Mouse (Mus musculus): Measurements from ENCODE around the gene Bri3. TPM values are rescaled to one million over a fixed set of nuclear protein-coding genes. Genes with fewer than 3 reads are reported as not detected.
A peak's percentile ranks its signal among the peaks of the same experiment; 100 is the strongest.
"Not testable (repeated sequence)": the region's sequence is repeated elsewhere in the genome, so short reads cannot be mapped to it uniquely, and the experiment has no call there.

Gene Bri3
- polyA plus RNA-seq, 1 experiment from 2014 or later = 128 TPM

DNA sequence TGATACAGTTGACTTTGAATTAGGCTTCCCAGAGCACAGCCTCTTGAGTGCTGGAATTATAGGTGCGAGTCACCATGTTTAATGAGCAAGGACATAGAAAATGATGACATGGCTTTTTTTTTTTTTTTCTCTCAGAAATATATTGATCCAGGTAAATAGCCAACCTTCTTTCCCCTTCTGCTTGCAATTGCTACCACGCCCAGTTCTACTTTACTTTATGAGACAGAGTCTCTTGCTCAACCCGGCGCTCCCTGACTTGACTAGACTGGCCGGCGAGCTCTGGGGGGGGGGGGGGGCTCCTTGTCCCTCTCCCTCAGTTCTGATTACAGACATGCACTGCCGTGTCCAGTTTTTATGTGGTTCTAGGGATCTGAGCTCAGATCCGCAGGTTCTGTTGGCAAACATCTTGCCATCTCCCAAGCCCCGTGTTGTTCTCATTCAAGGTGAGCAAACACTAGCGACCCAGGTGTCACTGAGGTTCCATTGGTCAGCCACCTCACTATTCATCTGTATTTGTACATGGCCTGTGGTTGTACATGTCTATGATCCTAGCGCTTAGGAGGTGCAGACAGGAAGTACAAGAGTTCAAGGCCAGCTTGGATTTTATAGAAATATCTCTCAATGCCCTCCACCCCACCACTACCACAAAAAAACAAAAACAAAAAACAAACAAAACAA, 120.6 kb downstream of the Bri3 start:
- no peak for ATAC-seq (ENCODE audit: insufficient number of reproducible peaks, low FRiP score, low TSS enrichment, low read depth)
- no peak for DNase-seq (ENCODE audit: low spot score)
- no peaks in the 10 kb centered on the region for H3K27me3 ChIP-seq (ENCODE audit: control insufficient read depth, insufficient read depth, low read length)
- no peak overlapping the region for H3K4me3 ChIP-seq (ENCODE audit: low read depth, low read length)
- H3K36me3 ChIP-seq (ENCODE audit: control insufficient read depth, insufficient read depth, low read length) = no peaks in the 10 kb centered on the region
- no peaks in the 10 kb centered on the region for H3K4me1 ChIP-seq (ENCODE audit: control insufficient read depth, insufficient read depth, low read length)
- H3K9me3 ChIP-seq (ENCODE audit: control insufficient read depth, low read length) = no peaks in the 10 kb centered on the region
- H3K27ac ChIP-seq (replicated peaks; ENCODE audit: low read depth, low read length) = no peak overlapping the region
- H3K9ac ChIP-seq (ENCODE audit: low read length) = no peak overlapping the region
- no peak overlapping the region for H3K4me2 ChIP-seq (ENCODE audit: low read depth, severe bottlenecking)
- WGBS = 92% methylated on average over 11 of the region's 11 CpGs

DNA sequence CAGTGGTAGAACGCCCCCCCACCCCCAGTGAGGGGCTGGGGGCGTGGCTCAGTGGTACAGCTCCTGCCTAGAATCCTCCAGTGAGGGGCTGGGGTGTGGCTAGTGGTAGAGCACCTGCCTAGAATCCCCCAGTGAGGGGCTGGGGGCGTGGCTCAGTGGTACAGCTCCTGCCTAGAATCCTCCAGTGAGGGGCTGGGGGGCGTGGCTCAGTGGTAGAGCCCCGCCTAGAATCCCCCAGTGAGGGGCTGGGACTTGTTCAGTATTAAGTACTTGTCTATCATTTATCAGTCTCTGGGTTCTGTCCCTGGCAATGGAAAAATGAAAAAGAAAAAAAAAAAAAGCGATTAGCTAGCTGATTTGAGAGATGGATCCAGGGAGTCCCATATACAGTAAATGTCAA, 122.3 kb downstream of the Bri3 start:
- WGBS = 78% methylated on average over 6 of the region's 6 CpGs
- H3K9me3 ChIP-seq (ENCODE audit: control insufficient read depth, low read length); ATAC-seq (ENCODE audit: insufficient number of reproducible peaks, low FRiP score, low TSS enrichment, low read depth); H3K4me3 ChIP-seq (ENCODE audit: low read depth, low read length); DNase-seq (ENCODE audit: low spot score); H3K9ac ChIP-seq (ENCODE audit: low read length); H3K4me2 ChIP-seq (ENCODE audit: low read depth, severe bottlenecking); H3K27me3 ChIP-seq (ENCODE audit: control insufficient read depth, insufficient read depth, low read length); H3K27ac ChIP-seq (replicated peaks; ENCODE audit: low read depth, low read length); H3K36me3 ChIP-seq (ENCODE audit: control insufficient read depth, insufficient read depth, low read length); H3K4me1 ChIP-seq (ENCODE audit: control insufficient read depth, insufficient read depth, low read length): not testable (repeated sequence)

DNA sequence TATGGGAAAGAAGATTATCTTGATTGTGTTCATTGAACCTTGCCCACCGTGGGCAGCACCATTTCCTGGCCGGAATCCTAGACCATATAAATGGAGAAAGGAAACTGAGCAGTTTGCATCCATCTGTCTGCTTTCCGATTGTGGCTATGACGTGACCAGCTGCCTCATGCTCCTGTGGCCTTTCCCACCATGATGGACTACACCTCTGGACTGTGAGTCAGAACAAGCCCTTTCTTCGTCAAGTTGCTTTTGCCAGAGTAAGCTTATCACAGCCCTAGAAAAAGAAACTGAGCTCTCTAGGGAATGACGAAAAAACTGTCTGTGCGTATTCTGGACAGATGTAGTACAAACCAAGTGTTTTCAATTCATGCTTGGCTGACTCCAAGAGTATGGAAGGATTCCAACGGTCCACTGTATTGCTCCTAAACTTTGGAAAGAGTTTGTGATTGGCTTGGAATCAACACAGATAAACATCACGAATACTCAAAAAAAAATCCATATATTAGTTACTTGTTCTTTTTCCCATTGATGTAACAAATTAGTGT, 124.5 kb downstream of the Bri3 start:
- ATAC-seq (ENCODE audit: insufficient number of reproducible peaks, low FRiP score, low TSS enrichment, low read depth) (no peak), DNase-seq (ENCODE audit: low spot score) (no peak)
- Histone ChIP-seq H3K4me2 (ENCODE audit: low read depth, severe bottlenecking) (no peak overlapping the region), H3K9ac (ENCODE audit: low read length) (no peak overlapping the region), H3K36me3 (ENCODE audit: control insufficient read depth, insufficient read depth, low read length) (no peaks in the 10 kb centered on the region), H3K27me3 (ENCODE audit: control insufficient read depth, insufficient read depth, low read length) (no peaks in the 10 kb centered on the region), H3K9me3 (ENCODE audit: control insufficient read depth, low read length) (no peaks in the 10 kb centered on the region), H3K27ac (replicated peaks; ENCODE audit: low read depth, low read length) (no peak overlapping the region), H3K4me3 (ENCODE audit: low read depth, low read length) (no peak overlapping the region), H3K4me1 (ENCODE audit: control insufficient read depth, insufficient read depth, low read length) (no peaks in the 10 kb centered on the region)
- 89% methylated on average over 9 of the region's 9 CpGs for WGBS

DNA sequence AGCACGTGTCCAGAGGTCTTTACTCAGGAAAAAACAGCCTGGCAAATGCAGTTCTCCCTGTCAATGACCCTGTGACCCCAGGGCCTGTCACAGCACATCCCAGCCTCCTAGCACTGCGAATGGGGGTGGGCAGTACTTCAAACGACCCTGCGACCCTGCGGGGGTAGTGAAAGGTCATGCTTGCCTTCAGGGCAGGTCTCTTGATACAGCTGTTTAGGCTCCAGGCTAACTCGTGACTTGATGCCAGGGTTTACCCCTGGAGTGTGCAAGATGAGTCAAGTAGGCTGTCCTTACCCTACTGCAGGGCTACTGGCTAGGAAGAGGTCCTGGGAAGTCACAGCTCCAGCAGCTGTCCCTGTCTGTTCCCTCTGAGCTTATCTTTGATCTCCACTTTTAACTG, 126.7 kb downstream of the Bri3 start:
- DNase-seq (ENCODE audit: low spot score) (peak; percentile 41), ATAC-seq (ENCODE audit: insufficient number of reproducible peaks, low FRiP score, low TSS enrichment, low read depth) (no peak)
- Histone ChIP-seq H3K9me3 (ENCODE audit: control insufficient read depth, low read length) (no peaks in the 10 kb centered on the region), H3K4me3 (ENCODE audit: low read depth, low read length) (no peak overlapping the region), H3K27ac (replicated peaks; ENCODE audit: low read depth, low read length) (no peak overlapping the region), H3K4me2 (ENCODE audit: low read depth, severe bottlenecking) (no peak overlapping the region), H3K4me1 (ENCODE audit: control insufficient read depth, insufficient read depth, low read length) (no peaks in the 10 kb centered on the region), H3K36me3 (ENCODE audit: control insufficient read depth, insufficient read depth, low read length) (no peaks in the 10 kb centered on the region), H3K27me3 (ENCODE audit: control insufficient read depth, insufficient read depth, low read length) (no peaks in the 10 kb centered on the region), H3K9ac (ENCODE audit: low read length) (no peak overlapping the region)
- WGBS = under 1% methylated on average over 6 of the region's 6 CpGs

DNA sequence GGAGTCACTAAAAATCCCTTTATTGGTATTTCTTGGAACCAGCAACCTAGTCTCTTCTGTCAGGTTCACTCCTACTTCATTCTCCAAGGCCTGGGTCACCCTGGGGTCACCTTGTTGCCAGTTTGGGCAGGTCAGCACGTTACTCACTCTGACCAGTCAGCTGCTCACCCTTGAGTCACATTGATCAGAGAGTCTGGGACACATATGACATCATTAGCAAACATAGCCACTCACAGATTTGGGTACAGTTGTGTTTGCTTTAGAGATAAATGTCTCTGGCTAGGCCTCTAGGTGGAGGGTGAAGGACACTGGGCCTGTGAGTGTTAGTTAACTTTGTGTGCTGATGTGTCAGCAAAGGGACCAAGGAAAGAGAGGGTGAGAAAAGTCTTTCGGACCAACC, 127.9 kb downstream of the Bri3 start:
- Histone ChIP-seq H3K9ac (ENCODE audit: low read length) (no peak overlapping the region), H3K27me3 (ENCODE audit: control insufficient read depth, insufficient read depth, low read length) (no peaks in the 10 kb centered on the region), H3K4me3 (ENCODE audit: low read depth, low read length) (no peak overlapping the region), H3K36me3 (ENCODE audit: control insufficient read depth, insufficient read depth, low read length) (no peaks in the 10 kb centered on the region), H3K4me2 (ENCODE audit: low read depth, severe bottlenecking) (no peak overlapping the region), H3K27ac (replicated peaks; ENCODE audit: low read depth, low read length) (no peak overlapping the region), H3K4me1 (ENCODE audit: control insufficient read depth, insufficient read depth, low read length) (no peaks in the 10 kb centered on the region), H3K9me3 (ENCODE audit: control insufficient read depth, low read length) (no peaks in the 10 kb centered on the region)
- no peak for DNase-seq (ENCODE audit: low spot score)
- 43% methylated on average over 2 of the region's 2 CpGs for WGBS
- no peak for ATAC-seq (ENCODE audit: insufficient number of reproducible peaks, low FRiP score, low TSS enrichment, low read depth)

DNA sequence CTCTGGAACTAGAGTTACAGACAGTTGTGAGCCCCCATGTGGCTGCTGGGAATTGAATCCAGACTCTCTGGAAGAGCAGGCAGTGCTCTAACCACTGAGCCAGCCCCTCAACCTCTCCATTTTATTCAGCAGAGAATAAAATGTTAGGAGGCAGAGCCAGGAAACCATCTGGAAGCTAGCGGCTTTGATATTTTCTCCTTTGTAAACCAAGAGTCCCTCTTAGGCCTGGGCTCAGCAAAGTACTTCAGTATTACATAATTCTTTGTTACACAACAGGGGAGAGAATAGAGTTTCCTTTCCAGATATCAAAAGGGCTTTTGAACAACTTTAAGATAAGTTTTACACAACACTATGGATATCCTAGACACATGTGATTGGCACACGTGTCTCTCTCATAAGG, 128.6 kb downstream of the Bri3 start:
- DNase-seq (ENCODE audit: low spot score) (no peak), ATAC-seq (ENCODE audit: insufficient number of reproducible peaks, low FRiP score, low TSS enrichment, low read depth) (no peak)
- Histone ChIP-seq H3K36me3 (ENCODE audit: control insufficient read depth, insufficient read depth, low read length) (no peaks in the 10 kb centered on the region), H3K4me1 (ENCODE audit: control insufficient read depth, insufficient read depth, low read length) (no peaks in the 10 kb centered on the region), H3K27ac (replicated peaks; ENCODE audit: low read depth, low read length) (no peak overlapping the region), H3K27me3 (ENCODE audit: control insufficient read depth, insufficient read depth, low read length) (no peaks in the 10 kb centered on the region), H3K9me3 (ENCODE audit: control insufficient read depth, low read length) (no peaks in the 10 kb centered on the region), H3K4me3 (ENCODE audit: low read depth, low read length) (no peak overlapping the region), H3K4me2 (ENCODE audit: low read depth, severe bottlenecking) (no peak overlapping the region), H3K9ac (ENCODE audit: low read length) (no peak overlapping the region)
- WGBS = 83% methylated on average over 2 of the region's 2 CpGs

DNA sequence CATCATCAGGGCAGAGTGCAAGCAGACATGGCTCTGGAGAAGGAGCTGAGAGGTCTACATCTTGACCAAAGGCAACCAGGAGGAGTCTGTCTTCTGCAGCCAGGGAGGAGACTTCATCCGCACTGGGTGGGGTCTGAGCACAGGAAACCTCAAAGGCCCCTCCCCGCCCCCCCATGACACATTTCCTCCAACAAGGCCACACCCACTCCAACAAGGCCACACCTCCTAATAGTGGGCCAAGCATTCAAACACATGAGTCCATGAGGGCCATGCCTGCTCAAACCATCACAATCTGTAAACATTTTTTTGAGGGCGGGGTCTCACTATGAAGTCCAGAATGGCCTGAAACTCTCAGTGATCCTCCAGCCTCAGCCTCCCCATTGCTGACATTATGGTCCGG, 135.2 kb downstream of the Bri3 start:
- Histone ChIP-seq H3K4me1 (ENCODE audit: control insufficient read depth, insufficient read depth, low read length) (no peaks in the 10 kb centered on the region), H3K9me3 (ENCODE audit: control insufficient read depth, low read length) (no peaks in the 10 kb centered on the region; the same call in 1 of the 2 replicates), H3K36me3 (ENCODE audit: control insufficient read depth, insufficient read depth, low read length) (no peaks in the 10 kb centered on the region), H3K4me2 (ENCODE audit: low read depth, severe bottlenecking) (no peak overlapping the region), H3K4me3 (ENCODE audit: low read depth, low read length) (no peak overlapping the region), H3K27me3 (ENCODE audit: control insufficient read depth, insufficient read depth, low read length) (no peaks in the 10 kb centered on the region), H3K27ac (replicated peaks; ENCODE audit: low read depth, low read length) (no peak overlapping the region), H3K9ac (ENCODE audit: low read length) (no peak overlapping the region)
- ATAC-seq (ENCODE audit: insufficient number of reproducible peaks, low FRiP score, low TSS enrichment, low read depth) (no peak), DNase-seq (ENCODE audit: low spot score) (no peak)
- 91% methylated on average over 4 of the region's 4 CpGs for WGBS

DNA sequence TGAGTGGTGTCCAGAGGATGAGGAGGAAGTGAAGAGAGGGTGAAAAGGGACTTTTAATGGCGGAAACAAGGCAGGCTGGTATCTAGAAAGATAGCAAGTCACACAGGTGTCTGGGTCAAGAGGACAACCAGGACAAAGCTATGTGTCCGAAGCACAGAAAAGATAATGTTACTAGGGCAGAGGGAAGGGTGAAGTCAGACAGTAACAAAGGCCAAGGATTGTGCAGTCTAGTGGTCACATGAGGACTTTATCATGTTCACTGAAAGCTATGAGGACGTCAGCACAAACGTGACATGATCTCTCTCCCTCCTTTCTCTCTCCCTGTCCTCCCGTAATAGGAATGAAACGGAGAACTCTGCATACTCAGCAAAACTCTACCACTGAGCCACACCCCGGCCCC, 136.5 kb downstream of the Bri3 start:
- Histone ChIP-seq H3K27ac (replicated peaks; ENCODE audit: low read depth, low read length) (no peak overlapping the region), H3K4me2 (ENCODE audit: low read depth, severe bottlenecking) (no peak overlapping the region), H3K9ac (ENCODE audit: low read length) (no peak overlapping the region), H3K27me3 (ENCODE audit: control insufficient read depth, insufficient read depth, low read length) (no peaks in the 10 kb centered on the region), H3K9me3 (ENCODE audit: control insufficient read depth, low read length) (no peaks in the 10 kb centered on the region; the same call in 1 of the 2 replicates), H3K4me3 (ENCODE audit: low read depth, low read length) (no peak overlapping the region), H3K36me3 (ENCODE audit: control insufficient read depth, insufficient read depth, low read length) (no peaks in the 10 kb centered on the region), H3K4me1 (ENCODE audit: control insufficient read depth, insufficient read depth, low read length) (no peaks in the 10 kb centered on the region)
- WGBS = 94% methylated on average over 7 of the region's 7 CpGs
- ATAC-seq (ENCODE audit: insufficient number of reproducible peaks, low FRiP score, low TSS enrichment, low read depth) (no peak), DNase-seq (ENCODE audit: low spot score) (no peak)

DNA sequence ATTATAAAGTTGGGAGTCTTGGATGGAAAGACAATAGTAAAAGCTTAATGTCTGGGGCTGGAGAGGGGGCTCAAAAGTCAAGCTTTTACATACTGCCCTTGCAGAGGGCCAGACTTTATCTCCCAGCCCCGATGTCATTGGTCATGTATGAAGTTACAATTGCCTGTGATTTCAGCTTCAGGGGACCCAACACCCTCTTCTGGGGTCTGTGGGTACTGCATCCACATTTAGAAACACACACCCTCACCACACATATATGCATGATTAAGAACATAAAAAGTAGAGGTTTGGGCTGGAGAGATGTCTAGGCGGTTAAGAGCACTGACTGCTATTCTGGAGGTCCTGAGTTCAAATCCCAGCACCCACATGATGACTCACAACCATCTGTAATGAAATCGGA, 137.5 kb downstream of the Bri3 start:
- Histone ChIP-seq H3K4me2 (ENCODE audit: low read depth, severe bottlenecking) (no peak overlapping the region), H3K4me3 (ENCODE audit: low read depth, low read length) (no peak overlapping the region), H3K9me3 (ENCODE audit: control insufficient read depth, low read length) (no peaks in the 10 kb centered on the region; the same call in 1 of the 2 replicates), H3K36me3 (ENCODE audit: control insufficient read depth, insufficient read depth, low read length) (no peaks in the 10 kb centered on the region), H3K27ac (replicated peaks; ENCODE audit: low read depth, low read length) (no peak overlapping the region), H3K4me1 (ENCODE audit: control insufficient read depth, insufficient read depth, low read length) (no peaks in the 10 kb centered on the region), H3K9ac (ENCODE audit: low read length) (no peak overlapping the region), H3K27me3 (ENCODE audit: control insufficient read depth, insufficient read depth, low read length) (no peaks in the 10 kb centered on the region)
- DNase-seq (ENCODE audit: low spot score) (no peak), ATAC-seq (ENCODE audit: insufficient number of reproducible peaks, low FRiP score, low TSS enrichment, low read depth) (no peak)
- WGBS = 81% methylated on average over 3 of the region's 3 CpGs
